Mouse (Mus musculus) induced T-regulatory cell, adult 2 months (primary cell): ENCODE data around the gene Akap13.

Experiments
- DNase-seq: peaks from one replicate; pipeline ENCODE4 v3.0.0-alpha.2; 2012; ENCODE audit warnings: low read depth

The Akap13 gene

DNA sequence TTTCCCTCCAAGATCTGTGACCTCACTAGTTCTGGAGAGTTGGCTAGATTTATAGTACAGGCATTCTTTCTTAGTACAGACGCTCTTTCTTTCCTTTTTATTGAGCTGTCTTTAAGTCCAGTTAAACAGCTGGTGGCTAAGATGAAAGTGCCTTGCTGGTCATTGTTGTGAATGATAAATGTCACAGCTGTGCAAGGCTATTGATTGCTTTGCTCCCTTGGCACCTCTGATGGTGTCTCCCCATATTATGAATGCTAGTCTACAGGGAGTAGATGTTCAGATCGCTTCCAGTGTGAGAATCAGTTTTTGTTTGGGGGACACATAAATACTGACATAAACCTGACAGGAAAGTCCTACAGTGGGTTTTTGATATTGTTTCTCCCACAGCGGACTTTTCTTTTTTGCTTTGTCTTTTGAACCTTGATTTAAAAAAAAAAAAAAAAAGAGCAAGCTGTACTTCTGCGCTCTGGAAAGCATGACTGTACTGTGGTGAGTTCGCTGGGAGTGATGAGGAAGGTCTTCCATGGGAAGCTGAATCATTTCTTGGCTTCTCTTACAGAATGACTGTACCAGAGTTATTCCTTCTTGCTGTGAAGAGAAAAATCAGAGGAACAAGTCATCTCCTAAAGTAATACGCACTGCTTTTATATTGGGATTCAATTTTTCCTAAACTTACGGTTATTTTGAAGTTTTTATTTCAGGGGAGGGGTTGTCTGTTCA lies 178.6 kb downstream of the Akap13 start:
- DNase-seq: no peak

- DNase-seq: no peak
Observed at GRCm38 (mm10) chr7:75638769-75639168, 183.4 kb downstream of the Akap13 start.

DNA sequence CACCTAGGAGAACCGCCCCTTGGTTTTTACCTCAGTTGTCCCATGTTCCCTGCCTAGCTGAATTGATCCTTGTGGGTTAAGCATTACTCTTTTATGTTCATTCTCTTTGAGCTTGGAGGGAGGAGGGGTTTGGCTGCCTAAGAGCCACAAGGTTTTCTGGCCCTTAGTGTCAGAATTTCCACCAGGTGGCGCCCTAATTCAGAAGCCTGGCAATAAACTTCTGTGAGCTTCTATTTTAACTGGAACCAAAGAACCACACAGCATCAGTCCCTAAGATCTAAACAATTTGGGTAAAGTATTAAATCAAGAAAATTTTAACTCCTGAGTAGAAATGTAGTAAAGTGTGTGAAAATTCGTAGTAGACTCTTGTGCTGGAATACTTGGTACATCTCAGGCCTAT lies 184.2 kb downstream of the Akap13 start:
- DNase-seq: peak; percentile 89

DNA sequence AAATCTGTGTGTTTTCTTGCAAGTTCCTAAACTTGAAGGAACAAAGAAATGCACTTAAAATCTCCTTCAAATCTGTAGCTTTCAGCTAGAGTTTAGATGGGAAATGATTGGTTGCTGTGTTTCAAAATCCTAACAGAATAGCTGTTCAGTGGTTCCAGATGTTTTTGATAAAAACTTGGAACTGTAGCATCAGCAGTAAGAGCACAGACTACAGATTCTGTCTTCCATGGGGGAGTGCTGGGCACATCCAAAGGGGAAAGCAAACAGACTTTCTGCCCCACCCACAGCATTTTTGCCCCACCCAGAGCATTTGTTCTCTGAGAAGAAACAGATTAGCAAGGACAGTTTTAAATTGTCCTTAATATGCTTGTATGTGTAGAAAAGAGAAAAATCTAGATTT lies 184.7 kb downstream of the Akap13 start:
- DNase-seq: no peak

GRCm38 (mm10) chr7:75640671-75641070 lies 185.3 kb downstream of the Akap13 start:
- DNase-seq: no peak

DNA sequence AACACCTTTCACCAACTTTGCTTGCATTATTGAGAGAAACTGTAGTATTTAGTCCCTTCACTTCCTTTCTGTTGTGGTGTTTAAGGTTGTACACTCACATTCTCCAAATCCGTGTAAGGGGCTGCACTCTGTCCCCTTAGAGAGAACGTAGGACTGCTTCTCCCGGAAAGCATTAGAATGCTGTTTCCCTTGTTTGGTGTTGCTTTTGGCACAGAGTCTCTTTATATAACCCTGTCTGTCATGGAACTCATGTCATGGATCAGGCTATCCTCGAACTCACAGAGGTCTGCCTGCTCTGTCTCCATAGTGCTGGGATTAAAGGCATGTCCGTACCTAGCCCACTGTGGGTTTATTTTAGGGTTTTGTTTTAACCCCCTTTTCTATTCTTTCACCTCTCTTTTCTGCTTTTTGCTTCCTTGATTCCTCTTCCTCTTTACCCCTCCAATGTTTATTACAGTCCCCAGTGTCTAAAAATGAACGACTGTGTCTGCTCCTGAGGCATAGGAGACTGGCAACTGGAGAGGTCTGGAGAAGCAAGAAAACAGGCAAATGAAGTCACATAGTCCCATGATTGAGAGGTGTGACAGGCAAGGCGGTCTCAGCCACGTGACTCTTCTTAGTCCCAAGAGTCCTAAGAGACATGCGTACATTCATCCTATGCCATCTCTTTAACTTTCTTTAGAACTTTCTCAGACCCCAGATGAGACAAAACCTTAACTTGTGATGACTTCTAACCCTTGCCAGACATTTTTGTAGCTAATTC lies 186.3 kb downstream of the Akap13 start:
- no peak for DNase-seq

DNA sequence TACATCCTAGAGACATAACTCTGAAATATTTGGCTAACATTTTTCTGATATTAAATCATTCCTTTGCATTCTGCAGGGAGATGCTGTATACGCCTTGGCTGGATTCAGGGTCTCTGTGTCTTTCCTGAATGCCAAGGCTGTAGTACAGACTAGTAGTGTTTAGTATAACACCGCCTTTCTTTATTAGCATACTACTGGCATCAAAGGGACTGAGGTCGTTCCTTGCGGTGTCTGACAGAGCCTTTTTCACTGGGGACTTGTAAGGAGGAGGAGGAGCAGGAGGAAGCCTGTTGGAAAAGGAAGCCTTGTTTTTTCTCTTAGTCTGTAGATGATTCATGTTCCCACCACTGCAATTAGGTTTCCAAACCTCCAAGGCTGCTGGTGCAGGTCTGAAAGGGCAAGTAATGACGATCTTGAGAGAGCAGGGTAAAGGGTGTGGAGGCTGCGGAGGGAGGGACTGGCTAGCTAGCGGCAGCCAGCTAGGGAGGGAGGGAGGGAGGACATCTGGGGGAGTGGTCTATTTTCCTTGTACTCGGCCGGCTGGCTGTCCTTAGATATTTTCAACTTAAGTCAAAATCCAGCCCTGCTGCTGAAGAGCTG lies 186.9 kb downstream of the Akap13 start:
- DNase-seq: no peak

DNA sequence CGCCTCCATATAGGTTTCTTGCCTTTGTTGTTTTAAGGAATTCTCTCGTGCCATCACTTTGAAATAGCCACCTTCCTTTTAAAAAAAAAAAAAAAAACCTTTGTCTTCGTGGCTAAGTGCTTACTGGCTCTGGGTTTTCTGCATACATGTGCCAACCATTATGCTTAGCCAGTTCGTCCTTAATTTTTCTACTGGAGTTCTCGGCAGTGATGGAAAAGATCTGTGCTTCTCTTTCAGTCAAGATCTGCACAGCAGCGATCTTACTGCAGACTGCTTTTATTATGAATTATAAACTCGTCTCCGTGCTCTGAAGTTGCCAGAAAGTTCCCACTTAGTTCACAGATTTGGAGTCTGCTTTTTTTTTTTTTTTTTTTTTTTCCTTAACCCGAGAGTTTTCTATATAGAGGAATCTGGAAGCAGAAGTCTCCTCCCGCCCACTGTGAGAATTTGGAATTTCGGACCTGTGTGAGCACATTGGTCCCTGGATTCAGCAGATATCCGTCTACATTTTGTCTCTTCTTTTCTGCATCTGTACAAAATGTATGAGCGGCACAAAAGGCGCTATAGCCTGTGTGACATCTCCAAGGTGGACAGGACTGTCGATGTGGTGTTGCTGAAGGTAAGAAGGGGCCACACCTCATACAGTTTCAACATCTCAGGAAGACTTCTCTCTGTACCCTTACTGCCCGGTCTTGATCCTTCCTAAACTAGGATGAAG lies 187.7 kb downstream of the Akap13 start:
- DNase-seq: no peak

- peak; percentile 65 for DNase-seq
Observed at GRCm38 (mm10) chr7:75643986-75644385, 188.7 kb downstream of the Akap13 start.

DNA sequence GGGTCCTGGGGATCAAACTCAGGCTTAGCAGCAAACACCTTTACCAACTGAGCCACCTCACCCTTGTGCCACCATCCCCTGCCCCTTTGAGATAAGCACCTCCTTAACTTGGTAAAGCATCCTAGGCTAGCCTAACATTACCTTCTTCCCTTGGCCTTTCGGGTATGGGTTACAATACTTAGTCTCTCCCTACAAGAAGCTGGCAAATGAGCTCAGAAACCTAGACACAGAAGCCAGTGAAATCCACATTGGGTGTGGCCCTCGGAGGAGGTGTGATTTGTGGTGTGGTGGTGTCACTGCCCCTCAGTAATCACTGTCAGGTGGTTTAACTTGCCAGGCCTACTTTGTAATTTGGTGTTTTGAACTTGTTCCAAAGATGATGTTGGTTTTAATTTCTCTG lies 189.3 kb downstream of the Akap13 start:
- DNase-seq: peak; percentile 64

- no peak for DNase-seq
Observed at GRCm38 (mm10) chr7:75645156-75645933, 190.0 kb downstream of the Akap13 start.

GRCm38 (mm10) chr7:75648051-75648450 lies 192.7 kb downstream of the Akap13 start:
- no peak for DNase-seq

DNA sequence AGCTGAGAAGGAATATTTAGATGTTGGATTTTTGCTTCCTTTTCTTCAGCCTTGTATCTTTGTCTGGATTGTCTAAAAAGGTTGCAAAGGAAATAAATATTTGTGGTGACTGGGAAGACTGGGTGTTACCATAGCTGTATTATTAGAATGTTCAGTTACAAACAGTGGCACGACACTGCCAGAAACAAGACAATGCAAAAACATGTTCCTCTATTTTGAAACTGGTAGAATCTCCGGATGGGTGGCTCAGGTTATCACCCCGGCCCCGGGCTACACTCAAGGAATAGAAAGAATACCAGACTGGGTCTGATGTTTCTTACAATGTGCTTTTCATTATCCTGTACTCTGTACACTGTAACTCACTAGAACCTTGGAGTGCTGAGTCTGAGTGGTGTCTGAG lies 193.6 kb downstream of the Akap13 start:
- no peak for DNase-seq

- DNase-seq: peak; percentile 71
Observed at GRCm38 (mm10) chr7:75649966-75650365, 194.6 kb downstream of the Akap13 start.

GRCm38 (mm10) chr7:75653684-75654317 lies 198.5 kb downstream of the Akap13 start:
- peak; percentile 41 for DNase-seq

DNA sequence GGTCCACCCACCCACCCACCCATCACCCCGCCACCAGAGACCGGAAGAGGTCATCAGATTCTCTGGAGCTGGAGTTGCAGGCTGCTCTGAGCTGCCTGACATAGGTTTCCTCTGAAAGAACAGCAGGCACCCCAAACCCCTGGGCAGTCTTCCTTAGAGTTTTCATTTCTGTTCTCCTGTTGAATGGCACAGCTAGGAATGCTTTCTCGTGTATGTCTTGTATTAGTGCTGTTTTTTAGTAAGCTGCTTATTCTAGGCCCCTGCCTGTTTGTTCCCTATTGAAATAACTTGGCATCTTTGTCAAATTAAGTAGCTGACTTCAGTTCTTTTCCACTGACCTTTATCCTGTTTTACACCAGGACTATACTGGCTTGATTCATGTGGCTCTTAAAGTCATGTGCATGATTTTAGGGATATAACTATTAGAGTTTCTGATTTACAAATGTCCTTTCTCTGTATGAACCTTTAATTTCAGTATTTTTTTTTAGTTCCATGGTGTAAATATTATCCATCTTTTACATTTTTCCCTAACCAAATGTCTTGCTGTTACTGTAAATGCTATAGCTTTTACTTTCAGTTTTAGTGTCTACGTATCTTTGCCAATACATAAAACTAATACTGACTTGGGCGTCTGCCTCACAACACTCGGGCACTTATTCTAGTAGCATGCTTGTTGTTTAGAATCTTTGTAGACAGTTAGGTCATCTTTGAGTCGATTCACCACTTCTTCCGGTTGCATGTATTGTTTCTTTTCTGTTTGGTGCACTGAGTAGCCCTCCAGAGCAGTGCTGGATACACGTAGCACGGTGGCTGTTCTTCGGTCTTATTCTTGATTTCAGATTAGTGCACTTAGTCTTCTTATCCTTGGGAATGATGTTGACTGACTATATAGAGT lies 200.1 kb downstream of the Akap13 start:
- peak; percentile 86 for DNase-seq

DNA sequence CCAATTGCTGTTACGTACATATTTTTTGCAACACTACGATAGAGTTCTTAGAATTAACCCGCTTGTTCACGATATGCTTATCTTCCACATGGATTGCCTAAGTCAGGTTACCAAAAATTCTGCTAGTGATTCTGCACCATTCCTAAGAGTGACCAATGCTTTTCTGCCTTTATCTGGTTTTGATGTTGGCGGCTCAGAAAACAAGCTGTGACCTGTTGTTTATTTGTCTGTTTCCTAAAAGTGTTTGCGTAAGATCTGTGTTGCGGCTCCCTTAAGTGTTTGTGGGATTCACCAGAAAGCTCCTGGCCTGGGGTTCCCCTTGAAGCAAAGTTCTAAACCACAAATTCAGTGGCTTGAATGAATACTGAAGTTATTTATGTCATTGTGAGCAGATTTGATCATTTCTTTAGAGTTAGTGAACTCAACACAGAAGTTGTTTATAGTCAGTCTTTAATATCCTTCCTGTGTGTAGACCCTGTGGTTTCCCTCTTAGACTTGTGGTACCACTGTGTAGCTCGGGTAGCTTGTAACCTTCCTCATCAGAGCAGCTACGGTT lies 201.0 kb downstream of the Akap13 start:
- peak; percentile 90 for DNase-seq

GRCm38 (mm10) chr7:75656896-75657295 lies 201.6 kb downstream of the Akap13 start:
- DNase-seq: no peak

DNA sequence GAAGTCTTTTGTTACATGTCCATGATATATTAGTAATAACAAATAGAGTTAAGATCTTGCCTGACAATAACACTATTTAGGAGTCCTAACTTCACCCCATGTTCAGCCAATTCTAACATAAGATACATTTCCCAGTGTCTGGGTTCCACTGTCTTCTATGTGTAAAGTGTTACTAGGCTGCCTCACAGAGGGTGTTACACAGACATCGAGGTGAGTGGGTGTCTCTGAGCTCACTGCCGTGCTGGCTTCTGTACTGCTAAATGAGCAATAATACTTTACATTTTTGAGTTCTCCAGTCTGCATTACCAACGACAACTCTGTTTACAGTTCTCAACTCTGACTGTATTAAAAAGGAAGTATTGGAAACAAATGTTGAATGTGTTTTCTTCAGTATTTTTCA lies 209.1 kb downstream of the Akap13 start:
- DNase-seq: no peak

GRCm38 (mm10) chr7:75666982-75667381 lies 211.6 kb downstream of the Akap13 start:
- DNase-seq: peak; percentile 68
